Mouse (Mus musculus): Measurements from ENCODE around the gene Pgap2. TPM values are rescaled to one million over a fixed set of nuclear protein-coding genes. Genes with fewer than 3 reads are reported as not detected.

Gene Pgap2
- 63.9 and 65.0 TPM in 2 replicates for polyA plus RNA-seq (2014; fragmentation: Nextera tagmentation; extraction: Ambion mirVana)

GRCm38 (mm10) chr7:102209756-102210721 lies at the start of gene Pgap2, which contains the start of gene Nup98:
Gene Pgap2, plus strand, starts transcription at chr7:102210208.
Gene Nup98, minus strand, starts transcription at chr7:102210176.
- Histone ChIP-seq H3K36me3 (replicated peaks; ENCODE audit: control insufficient read depth, insufficient read depth) (no peaks in the 10 kb centered on the region), H3K27ac (peak within 1 kb of the TSS; percentile 97), H3K9me3 (ENCODE audit: control insufficient read depth, low read length) (no peaks in the 10 kb centered on the region), H3K9ac (peak within 1 kb of the TSS; percentile 90), H3K27me3 (ENCODE audit: control insufficient read depth, insufficient read depth, low read length) (no peaks in the 10 kb centered on the region), H3K4me3 (replicated peaks; ENCODE audit: low read length) (peak within 1 kb of the TSS; percentile 82), H3K4me2 (replicated peaks) (peak within 1 kb of the TSS; percentile 88), H3K4me1 (replicated peaks; ENCODE audit: control insufficient read depth, insufficient read depth, low read length) (peaks cover 9% of the 10 kb centered on the region)
- ATAC-seq (ENCODE audit: low FRiP score) = peak; percentile 99
- WGBS = under 1% methylated on average over 83 of the region's 87 CpGs
- DNase-seq (ENCODE audit: low spot score) = peak; percentile 99

- Histone ChIP-seq H3K4me3 (replicated peaks; ENCODE audit: low read length) (no peak overlapping the region), H3K27me3 (ENCODE audit: control insufficient read depth, insufficient read depth, low read length) (no peaks in the 10 kb centered on the region), H3K9ac (no peak overlapping the region), H3K4me2 (replicated peaks) (no peak overlapping the region), H3K4me1 (replicated peaks; ENCODE audit: control insufficient read depth, insufficient read depth, low read length) (no peaks in the 10 kb centered on the region), H3K27ac (no peak overlapping the region), H3K9me3 (ENCODE audit: control insufficient read depth, low read length) (no peaks in the 10 kb centered on the region), H3K36me3 (replicated peaks; ENCODE audit: control insufficient read depth, insufficient read depth) (peaks cover 51% of the 10 kb centered on the region)
- DNase-seq (ENCODE audit: low spot score) (no peak), ATAC-seq (ENCODE audit: low FRiP score) (no peak)
These were observed 39.7 kb upstream of the Pgap2 start for GRCm38 (mm10) chr7:102170300-102170699.

GRCm38 (mm10) chr7:102183849-102184248 lies 26.2 kb upstream of the Pgap2 start:
- ATAC-seq (ENCODE audit: low FRiP score) (no peak), DNase-seq (ENCODE audit: low spot score) (no peak)
- Histone ChIP-seq H3K27ac (no peak overlapping the region), H3K36me3 (replicated peaks; ENCODE audit: control insufficient read depth, insufficient read depth) (peaks cover 79% of the 10 kb centered on the region), H3K27me3 (ENCODE audit: control insufficient read depth, insufficient read depth, low read length) (no peaks in the 10 kb centered on the region), H3K9ac (no peak overlapping the region), H3K4me1 (replicated peaks; ENCODE audit: control insufficient read depth, insufficient read depth, low read length) (no peaks in the 10 kb centered on the region), H3K9me3 (ENCODE audit: control insufficient read depth, low read length) (no peaks in the 10 kb centered on the region), H3K4me2 (replicated peaks) (no peak overlapping the region), H3K4me3 (replicated peaks; ENCODE audit: low read length) (no peak overlapping the region)
- 93% methylated on average over 3 of the region's 3 CpGs for WGBS

DNA sequence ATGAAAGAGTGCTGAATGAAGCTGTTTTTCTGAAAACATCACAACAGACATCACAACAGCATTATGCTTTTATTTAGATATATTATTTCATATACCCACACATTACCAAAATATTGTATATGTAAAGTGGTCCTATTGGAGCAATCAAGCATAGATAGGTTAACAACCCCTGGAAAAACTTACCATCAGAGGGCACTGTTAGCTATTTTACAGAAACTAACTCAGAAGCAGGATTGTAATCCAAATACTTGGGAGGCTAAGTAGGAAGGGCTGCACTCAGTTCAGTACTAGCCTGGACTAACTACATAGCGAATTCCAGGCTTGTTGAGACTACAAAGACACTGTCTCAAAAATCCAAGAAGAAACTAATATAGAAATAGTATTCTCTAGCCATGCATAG lies 17.7 kb upstream of the Pgap2 start:
- H3K4me2 ChIP-seq (replicated peaks) = no peak overlapping the region
- H3K9ac ChIP-seq = no peak overlapping the region
- WGBS = 97% methylated on average over 1 of the region's 1 CpGs
- no peaks in the 10 kb centered on the region for H3K9me3 ChIP-seq (ENCODE audit: control insufficient read depth, low read length)
- ATAC-seq (ENCODE audit: low FRiP score) = no peak
- peaks cover 72% of the 10 kb centered on the region for H3K36me3 ChIP-seq (replicated peaks; ENCODE audit: control insufficient read depth, insufficient read depth)
- H3K27me3 ChIP-seq (ENCODE audit: control insufficient read depth, insufficient read depth, low read length) = no peaks in the 10 kb centered on the region
- DNase-seq (ENCODE audit: low spot score) = no peak
- H3K4me3 ChIP-seq (replicated peaks; ENCODE audit: low read length) = no peak overlapping the region
- no peaks in the 10 kb centered on the region for H3K4me1 ChIP-seq (replicated peaks; ENCODE audit: control insufficient read depth, insufficient read depth, low read length)
- H3K27ac ChIP-seq = no peak overlapping the region

DNA sequence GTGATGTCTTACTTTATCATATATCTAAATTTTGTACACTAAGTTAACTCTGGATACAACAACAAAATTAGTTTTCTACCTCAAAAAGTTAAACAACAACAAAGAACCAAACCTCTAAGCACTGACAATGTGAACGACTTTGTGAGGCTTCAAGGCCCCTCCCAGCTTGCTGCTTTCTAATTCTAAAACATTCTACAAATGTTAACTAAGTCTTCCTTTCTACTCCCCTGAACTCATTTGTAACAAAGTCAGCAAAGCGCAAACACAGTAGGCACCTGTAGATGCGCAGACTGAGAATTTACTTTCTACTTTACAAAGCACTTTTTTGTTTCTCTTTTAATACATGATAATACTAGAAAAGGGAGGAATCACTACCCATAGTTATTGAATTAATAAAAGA lies 9.4 kb upstream of the Pgap2 start:
- no peaks in the 10 kb centered on the region for H3K4me1 ChIP-seq (replicated peaks; ENCODE audit: control insufficient read depth, insufficient read depth, low read length)
- DNase-seq (ENCODE audit: low spot score) (no peak), ATAC-seq (ENCODE audit: low FRiP score) (no peak)
- no peak overlapping the region for H3K4me2 ChIP-seq (replicated peaks)
- WGBS = 78% methylated on average over 3 of the region's 3 CpGs
- H3K36me3 ChIP-seq (replicated peaks; ENCODE audit: control insufficient read depth, insufficient read depth) = no peaks in the 10 kb centered on the region
- H3K27ac ChIP-seq = no peak overlapping the region
- no peak overlapping the region for H3K9ac ChIP-seq
- H3K9me3 ChIP-seq (ENCODE audit: control insufficient read depth, low read length) = no peaks in the 10 kb centered on the region
- H3K4me3 ChIP-seq (replicated peaks; ENCODE audit: low read length) = no peak overlapping the region
- no peaks in the 10 kb centered on the region for H3K27me3 ChIP-seq (ENCODE audit: control insufficient read depth, insufficient read depth, low read length)

DNA sequence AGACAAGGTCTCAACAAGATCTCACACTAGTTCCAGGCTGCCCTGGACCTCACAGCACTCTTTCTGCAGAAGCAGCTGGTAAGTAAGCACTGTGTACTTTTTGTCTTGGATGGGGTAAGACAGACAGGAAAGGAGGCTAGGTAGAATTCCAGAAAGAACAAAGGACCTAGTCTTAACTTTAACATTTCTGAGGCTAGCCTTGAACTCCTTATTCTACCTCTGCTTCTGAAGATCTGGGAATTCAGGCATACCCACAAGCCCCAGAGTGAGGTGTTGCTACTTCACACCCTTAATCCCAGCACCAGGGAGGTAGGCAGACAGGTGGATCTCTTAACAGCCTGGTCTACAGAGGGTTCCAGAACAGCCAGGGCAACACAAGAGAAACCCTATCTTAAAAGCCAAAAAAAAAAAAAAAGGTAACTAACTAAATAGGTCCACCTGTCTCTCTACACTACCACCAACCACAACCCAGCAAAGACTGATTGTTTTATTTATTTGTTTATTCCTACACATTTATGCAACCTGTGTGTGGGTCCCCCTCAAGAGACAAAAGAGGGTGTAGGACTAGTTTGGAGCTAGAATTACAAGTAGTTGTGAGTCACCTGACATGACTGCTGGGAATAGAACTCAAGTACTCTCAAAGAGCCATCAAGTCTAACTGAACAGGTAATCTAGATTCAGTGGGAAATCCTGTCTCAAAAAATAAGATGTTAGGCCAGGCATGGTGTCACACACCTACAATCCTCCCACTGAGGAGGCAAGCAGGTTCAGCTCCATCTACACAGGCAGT lies 8.8 kb upstream of the Pgap2 start:
- H3K9ac ChIP-seq = no peak overlapping the region
- no peak overlapping the region for H3K4me3 ChIP-seq (replicated peaks; ENCODE audit: low read length)
- ATAC-seq (ENCODE audit: low FRiP score) = no peak
- DNase-seq (ENCODE audit: low spot score) = no peak
- H3K4me1 ChIP-seq (replicated peaks; ENCODE audit: control insufficient read depth, insufficient read depth, low read length) = no peaks in the 10 kb centered on the region
- H3K27me3 ChIP-seq (ENCODE audit: control insufficient read depth, insufficient read depth, low read length) = no peaks in the 10 kb centered on the region
- no peak overlapping the region for H3K27ac ChIP-seq
- H3K36me3 ChIP-seq (replicated peaks; ENCODE audit: control insufficient read depth, insufficient read depth) = no peaks in the 10 kb centered on the region
- H3K9me3 ChIP-seq (ENCODE audit: control insufficient read depth, low read length) = no peaks in the 10 kb centered on the region
- H3K4me2 ChIP-seq (replicated peaks) = no peak overlapping the region

GRCm38 (mm10) chr7:102204296-102204857 lies 5.6 kb upstream of the Pgap2 start:
- Histone ChIP-seq H3K4me3 (replicated peaks; ENCODE audit: low read length) (no peak overlapping the region), H3K36me3 (replicated peaks; ENCODE audit: control insufficient read depth, insufficient read depth) (no peaks in the 10 kb centered on the region), H3K9ac (no peak overlapping the region), H3K4me2 (replicated peaks) (no peak overlapping the region), H3K27ac (no peak overlapping the region), H3K4me1 (replicated peaks; ENCODE audit: control insufficient read depth, insufficient read depth, low read length) (peaks cover 9% of the 10 kb centered on the region), H3K27me3 (ENCODE audit: control insufficient read depth, insufficient read depth, low read length) (no peaks in the 10 kb centered on the region), H3K9me3 (ENCODE audit: control insufficient read depth, low read length) (no peaks in the 10 kb centered on the region)
- ATAC-seq (ENCODE audit: low FRiP score) (no peak), DNase-seq (ENCODE audit: low spot score) (no peak)
- WGBS = 89% methylated on average over 3 of the region's 3 CpGs

- no peak for ATAC-seq (ENCODE audit: low FRiP score)
- WGBS = 97% methylated on average over 1 of the region's 1 CpGs
These were observed 4.4 kb upstream of the Pgap2 start for GRCm38 (mm10) chr7:102205646-102206045.

DNA sequence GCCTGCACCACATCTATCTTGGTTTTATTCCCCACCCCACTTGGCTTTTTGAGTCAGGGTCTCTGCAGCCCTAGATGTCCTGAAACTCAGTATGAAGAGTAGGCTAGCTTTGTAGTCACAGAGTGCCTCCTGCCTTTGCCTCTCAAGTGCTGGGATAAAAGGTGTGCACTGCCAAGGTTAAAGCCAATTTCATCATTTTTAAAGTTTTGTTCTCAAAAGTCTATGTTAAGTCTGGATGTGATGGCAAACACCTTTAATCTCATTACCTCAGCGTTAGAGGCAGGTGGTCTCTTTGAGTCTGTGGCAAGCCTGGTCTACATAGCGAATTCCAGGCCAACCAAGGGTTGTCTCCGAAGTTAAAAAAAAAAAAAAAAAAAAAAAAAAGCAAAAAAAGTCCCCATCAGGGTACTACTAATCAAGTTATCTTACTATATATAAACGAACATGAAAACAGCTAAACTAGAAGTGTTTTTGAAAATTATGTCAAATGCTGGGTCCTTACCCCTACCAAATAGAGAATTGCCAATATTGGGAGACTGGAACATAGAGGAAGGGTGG lies 1.1 kb upstream of the Pgap2 start:
- no peak for DNase-seq (ENCODE audit: low spot score)
- H3K4me3 ChIP-seq (replicated peaks; ENCODE audit: low read length) = peak overlapping the region; percentile 82
- H3K9ac ChIP-seq = peak overlapping the region; percentile 90
- H3K4me2 ChIP-seq (replicated peaks) = peak overlapping the region; percentile 88
- H3K4me1 ChIP-seq (replicated peaks; ENCODE audit: control insufficient read depth, insufficient read depth, low read length) = peaks cover 9% of the 10 kb centered on the region
- no peaks in the 10 kb centered on the region for H3K27me3 ChIP-seq (ENCODE audit: control insufficient read depth, insufficient read depth, low read length)
- H3K36me3 ChIP-seq (replicated peaks; ENCODE audit: control insufficient read depth, insufficient read depth) = no peaks in the 10 kb centered on the region
- H3K27ac ChIP-seq = peak overlapping the region; percentile 94; the same call in 1 of the 2 replicates
- ATAC-seq (ENCODE audit: low FRiP score) = no peak
- 61% methylated on average over 4 of the region's 4 CpGs for WGBS
- H3K9me3 ChIP-seq (ENCODE audit: control insufficient read depth, low read length) = no peaks in the 10 kb centered on the region

More at GRCm38 (mm10) chr7:102205646-102206045, 4.4 kb upstream of the Pgap2 start:
- Histone ChIP-seq H3K27ac (no peak overlapping the region), H3K4me3 (replicated peaks; ENCODE audit: low read length) (no peak overlapping the region), H3K27me3 (ENCODE audit: control insufficient read depth, insufficient read depth, low read length) (no peaks in the 10 kb centered on the region), H3K36me3 (replicated peaks; ENCODE audit: control insufficient read depth, insufficient read depth) (no peaks in the 10 kb centered on the region), H3K4me2 (replicated peaks) (no peak overlapping the region), H3K9me3 (ENCODE audit: control insufficient read depth, low read length) (no peaks in the 10 kb centered on the region), H3K4me1 (replicated peaks; ENCODE audit: control insufficient read depth, insufficient read depth, low read length) (peaks cover 9% of the 10 kb centered on the region), H3K9ac (no peak overlapping the region)
- no peak for DNase-seq (ENCODE audit: low spot score)
